Mouse (Mus musculus) mature B cell (primary cell): ENCODE data around the gene Sox9.

ENCODE experiments used
- in situ Hi-C: fragments of 300-500 bp; cut with MboI; formaldehyde crosslinking; loops from 2 replicates; pipeline ENCODE4 v1.14.3; 2019

The Sox9 gene

DNA sequence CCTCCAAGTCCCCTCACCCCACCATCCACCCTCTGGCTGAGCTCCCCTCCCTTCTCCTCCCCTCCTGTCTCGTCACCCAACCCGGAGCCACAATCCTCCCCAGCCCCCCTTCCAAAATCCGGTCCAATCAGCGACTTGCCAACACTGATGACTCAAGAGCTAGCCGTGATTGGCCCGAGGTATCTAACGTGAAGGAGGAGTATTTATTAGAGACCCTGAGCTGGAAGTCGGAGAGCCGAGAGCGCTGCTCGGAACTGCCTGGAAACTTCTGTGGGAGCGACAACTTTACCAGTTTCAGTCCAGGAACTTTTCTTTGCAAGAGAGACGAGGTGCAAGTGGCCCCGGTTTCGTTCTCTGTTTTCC lies at the start of gene Sox9:
Gene Sox9 (plus strand): TSS at position 231 of the 363 bp plus-strand sequence.
- in situ Hi-C loops: no loop called here

DNA sequence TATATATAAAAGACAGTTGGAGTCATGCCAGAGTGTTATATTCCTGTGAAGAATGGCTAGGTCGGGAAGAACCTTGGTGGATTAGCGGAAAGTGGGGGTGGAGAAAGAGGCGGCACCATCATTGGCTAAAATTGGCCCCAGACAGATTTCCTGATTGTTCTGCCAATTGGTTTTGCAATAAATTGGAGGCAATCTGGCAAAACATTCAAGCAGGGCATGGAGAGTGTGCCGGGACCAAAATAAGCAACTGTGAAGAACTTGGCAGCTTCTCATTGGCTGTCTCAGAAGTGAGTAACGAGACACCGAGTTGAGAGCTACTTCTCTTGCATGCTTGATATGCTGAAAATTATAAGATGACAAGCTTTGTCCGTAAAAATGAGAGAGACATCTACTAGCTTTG lies 49.6 kb upstream of the Sox9 start:
- in situ Hi-C loops: no loop called here

DNA sequence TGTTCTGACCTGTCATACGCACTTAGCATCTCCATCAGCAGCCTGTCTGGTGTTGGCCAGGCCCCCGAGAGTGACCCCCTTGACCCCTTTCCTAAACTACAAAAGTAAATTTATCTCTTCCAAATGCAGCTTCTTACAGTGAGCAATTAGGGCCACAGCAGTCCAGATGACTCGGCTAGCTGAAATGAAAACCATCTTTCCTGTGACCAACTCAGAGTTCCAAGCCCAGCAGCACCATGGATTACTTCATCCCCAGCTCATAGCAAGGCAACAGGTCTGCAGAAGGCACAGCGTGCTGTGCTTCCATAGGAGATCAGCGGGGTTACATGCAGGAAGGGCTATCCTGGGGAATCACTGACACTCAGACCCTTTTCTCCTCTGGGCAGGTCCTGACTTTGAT lies 45.0 kb upstream of the Sox9 start:
- in situ Hi-C loops: no loop called here

DNA sequence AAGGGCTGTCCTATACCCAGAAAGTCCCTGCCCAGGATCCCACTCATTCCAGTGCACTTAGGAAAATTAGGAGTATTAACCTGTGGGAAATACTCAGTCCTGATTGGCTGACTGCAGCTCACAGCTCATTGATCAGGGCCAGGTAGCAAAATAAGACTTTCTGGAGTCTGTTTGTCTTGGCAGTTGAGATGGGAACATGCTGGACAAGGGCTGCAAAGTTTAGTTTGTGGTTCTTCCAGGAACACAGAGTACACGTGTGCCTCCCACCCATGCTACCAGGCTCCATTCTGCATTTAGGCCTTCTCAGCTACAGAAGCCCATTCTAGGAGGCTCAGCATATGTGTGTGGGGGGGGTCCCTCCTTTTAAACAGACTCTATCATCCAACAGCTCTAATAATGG lies 42.3 kb upstream of the Sox9 start:
- in situ Hi-C loops: no loop called here

DNA sequence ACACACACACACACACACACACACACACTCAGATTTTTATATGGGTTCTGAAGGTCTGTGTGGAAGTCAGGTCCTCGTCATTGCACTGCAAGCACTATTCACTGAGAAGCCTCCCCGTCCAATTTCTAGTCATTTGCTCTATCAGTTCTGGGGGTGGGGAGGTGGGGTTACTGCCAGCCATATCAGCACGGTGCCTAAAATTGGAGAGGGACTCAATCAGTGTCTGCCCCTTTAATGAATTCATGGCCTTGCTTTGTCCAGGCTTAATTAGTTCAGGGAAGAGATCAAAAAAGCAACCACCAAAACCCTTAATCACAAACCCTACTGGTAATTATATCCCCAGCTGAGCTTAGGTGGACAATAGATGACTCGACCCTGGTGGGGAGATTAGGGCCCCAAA lies 25.5 kb upstream of the Sox9 start:
- in situ Hi-C loops: no loop called here

DNA sequence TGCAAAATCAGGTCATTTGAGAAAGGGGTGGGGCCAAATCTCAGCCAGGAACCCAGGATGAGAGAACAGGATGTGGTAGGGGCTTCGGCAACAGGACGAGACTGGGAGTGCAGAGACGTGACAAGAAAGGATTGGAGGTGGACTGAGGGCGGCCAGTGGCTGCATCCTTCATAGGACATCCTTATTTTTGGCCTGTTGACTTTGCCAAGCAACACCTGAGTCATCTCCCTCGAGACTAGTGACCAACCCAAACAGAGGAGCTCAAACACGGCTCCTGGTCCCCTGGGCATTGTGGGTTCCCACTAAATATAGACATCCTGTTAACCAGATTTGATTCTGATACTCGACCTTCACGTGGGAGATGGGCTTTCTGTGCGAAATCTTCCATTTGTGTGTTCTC lies 24.0 kb upstream of the Sox9 start:
- in situ Hi-C loops: no loop called here

DNA sequence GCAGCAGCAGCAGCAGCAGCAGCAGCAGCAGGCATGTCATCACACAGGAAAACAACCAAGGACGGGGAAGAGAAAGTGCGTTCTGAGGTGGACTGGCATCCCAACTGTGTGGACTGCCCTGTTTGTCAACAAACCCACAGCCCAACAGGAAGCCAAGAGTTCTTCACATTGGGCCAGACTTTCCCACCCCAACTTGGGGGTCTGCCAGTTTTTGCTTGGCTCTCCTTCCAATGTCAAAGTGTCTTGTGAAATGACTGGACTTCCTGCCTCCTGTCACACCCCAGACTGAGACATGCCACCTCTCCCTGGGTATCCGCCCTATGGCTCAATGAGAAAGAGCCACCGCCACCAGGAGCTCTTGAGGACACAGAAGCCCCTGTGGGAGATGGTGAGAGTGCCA lies 15.1 kb upstream of the Sox9 start:
- in situ Hi-C loops: no loop called here

DNA sequence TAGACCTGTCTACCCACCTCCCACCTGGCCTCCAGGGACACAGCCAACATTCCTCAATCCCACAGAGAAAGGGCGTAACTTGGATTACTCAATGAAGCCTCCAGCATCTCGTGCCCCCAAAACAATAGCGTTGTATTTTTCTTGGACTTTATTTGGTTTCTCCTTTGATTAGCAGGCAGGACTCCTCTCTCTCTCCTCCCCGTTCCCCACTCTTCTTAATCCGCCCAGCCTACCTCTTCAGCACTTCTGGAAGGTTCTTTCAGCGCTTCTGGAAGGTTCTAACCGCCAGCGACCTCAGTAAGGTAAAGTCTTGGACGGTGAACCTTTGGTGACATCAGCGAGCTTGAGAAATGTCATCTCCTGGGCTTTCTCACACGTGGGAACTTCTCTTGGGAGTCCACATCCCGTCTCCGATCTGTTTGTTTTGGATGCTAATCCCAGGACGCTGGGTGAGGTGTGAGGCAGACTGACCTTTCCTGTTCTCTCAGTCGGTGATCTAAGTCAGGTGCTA lies 14.4 kb upstream of the Sox9 start:
- in situ Hi-C loops: no loop called here

DNA sequence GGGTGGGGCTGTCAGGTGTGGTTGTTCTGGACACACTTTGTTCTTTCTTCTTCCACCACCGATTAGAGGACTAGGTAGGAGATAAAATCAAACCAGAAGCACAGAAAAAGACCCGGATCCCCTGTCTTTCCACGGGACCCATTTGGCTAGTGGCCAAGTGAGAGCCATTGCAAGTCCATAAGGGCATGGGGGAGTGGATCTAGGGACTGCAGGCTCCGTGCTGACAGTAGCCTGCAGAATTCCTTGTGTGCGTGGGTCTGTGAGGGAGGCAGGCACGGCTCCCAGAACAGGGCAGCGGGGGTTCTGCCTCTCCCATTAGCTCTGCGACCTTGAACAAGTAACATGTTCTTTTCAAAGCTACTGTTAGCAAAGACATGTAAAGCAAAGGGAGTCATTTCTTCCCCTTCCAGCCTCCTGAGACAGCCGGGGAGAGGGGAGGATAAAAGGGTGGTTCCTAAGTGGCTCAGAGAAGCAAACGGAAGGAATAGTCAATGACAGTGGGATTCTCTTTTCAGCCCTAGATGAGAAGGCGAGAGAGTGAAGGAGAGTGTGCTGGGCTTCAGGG lies 9.2 kb upstream of the Sox9 start:
- in situ Hi-C loops: no loop called here

DNA sequence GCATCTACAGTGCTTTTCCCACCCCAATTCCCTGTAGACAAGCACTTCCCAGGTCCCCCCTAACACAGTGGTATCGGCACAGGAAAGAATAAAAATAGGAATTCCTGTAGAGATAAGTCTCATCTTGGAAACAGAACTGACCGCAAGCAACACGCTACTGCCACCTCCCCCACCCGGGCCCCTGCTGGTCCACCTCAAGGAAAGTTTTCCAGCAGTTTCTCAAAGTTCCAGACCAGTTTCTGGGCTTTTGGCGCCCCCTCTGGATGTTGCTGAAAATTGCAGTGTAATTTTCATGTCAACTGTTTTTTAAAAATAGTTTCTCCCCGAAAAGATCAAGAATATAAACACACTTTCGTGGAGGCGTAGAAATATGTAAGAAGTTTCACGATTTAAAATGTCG lies 2.3 kb upstream of the Sox9 start:
- in situ Hi-C loops: no loop called here

DNA sequence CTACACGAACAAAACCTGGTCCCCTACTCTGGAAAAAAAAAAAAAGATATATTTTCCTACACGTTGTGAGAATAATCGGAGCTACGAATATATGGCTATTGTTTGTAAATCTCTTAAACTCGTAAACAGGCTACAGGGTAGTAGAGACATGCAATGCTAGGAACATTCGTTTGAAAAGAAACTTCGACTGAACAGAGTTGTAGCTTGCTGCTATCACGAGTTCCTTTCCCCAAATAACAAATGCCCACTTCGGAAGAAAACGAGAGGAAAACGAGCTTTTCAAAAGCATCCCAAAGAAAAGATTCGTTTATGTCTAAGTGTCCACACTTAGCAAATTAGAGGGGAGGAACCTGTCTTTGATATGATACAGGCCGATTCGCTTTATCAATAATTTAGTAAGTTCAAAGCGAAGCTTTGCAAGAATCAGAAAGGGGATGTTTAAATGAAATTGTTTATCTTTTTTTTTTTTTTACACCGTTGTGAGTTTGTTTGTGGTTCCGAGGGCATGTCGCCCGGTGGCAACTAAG lies 1.6 kb upstream of the Sox9 start:
- in situ Hi-C loops: no loop called here

DNA sequence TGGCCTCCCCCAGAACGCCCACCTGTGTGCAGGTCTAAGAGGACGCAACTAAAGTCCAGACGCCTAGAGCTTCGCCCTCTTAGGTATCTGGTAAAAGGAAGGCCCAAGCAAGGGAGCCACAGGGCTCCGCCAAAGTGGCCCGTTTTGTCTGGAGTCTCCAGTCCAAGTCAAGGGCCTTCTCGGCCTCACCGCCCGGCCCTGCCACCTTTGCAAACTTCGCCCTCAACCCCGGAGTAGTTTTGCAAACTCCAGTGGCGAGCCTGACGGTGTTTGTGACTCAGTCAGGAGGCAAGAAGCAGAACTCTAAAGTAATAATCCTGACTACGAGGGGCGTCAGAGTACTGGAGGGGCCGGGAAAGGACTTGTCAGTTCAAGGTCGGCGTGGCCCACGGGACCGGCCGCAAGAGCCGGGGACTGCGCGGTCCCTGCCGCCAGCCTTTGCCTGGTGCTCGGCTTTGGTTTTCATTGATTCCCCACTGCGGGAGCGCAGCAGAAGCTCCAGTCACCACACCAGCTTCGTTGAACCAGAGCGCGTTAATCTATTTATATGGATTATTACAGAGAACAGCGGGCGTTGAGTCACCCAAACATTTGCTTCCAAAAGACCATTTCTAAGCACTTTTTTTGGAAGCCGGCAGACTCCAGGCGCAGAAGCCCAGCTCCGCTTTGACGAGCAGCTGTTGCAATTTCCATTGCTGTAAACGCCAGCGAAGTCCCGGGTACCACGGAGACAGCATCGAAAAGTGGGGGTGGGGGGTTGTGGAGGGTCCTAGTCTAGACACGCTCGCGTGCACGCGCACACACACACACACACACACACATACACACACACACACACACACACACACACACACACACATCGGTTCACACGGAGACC lies 751 bp upstream of the Sox9 start:
- in situ Hi-C loops: no loop called here

DNA sequence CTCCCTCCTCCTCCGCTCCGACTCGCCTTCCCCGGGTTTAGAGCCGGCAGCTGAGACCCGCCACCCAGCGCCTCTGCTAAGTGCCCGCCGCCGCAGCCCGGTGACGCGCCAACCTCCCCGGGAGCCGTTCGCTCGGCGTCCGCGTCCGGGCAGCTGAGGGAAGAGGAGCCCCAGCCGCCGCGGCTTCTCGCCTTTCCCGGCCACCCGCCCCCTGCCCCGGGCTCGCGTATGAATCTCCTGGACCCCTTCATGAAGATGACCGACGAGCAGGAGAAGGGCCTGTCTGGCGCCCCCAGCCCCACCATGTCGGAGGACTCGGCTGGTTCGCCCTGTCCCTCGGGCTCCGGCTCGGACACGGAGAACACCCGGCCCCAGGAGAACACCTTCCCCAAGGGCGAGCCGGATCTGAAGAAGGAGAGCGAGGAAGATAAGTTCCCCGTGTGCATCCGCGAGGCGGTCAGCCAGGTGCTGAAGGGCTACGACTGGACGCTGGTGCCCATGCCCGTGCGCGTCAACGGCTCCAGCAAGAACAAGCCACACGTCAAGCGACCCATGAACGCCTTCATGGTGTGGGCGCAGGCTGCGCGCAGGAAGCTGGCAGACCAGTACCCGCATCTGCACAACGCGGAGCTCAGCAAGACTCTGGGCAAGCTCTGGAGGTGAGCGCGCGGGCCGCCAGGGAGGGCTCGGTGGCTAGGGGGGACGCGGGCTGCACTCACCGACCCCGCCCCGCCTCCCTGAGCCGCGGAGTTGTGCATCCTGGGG lies 515 bp downstream of the Sox9 start:
- in situ Hi-C loops: no loop called here

DNA sequence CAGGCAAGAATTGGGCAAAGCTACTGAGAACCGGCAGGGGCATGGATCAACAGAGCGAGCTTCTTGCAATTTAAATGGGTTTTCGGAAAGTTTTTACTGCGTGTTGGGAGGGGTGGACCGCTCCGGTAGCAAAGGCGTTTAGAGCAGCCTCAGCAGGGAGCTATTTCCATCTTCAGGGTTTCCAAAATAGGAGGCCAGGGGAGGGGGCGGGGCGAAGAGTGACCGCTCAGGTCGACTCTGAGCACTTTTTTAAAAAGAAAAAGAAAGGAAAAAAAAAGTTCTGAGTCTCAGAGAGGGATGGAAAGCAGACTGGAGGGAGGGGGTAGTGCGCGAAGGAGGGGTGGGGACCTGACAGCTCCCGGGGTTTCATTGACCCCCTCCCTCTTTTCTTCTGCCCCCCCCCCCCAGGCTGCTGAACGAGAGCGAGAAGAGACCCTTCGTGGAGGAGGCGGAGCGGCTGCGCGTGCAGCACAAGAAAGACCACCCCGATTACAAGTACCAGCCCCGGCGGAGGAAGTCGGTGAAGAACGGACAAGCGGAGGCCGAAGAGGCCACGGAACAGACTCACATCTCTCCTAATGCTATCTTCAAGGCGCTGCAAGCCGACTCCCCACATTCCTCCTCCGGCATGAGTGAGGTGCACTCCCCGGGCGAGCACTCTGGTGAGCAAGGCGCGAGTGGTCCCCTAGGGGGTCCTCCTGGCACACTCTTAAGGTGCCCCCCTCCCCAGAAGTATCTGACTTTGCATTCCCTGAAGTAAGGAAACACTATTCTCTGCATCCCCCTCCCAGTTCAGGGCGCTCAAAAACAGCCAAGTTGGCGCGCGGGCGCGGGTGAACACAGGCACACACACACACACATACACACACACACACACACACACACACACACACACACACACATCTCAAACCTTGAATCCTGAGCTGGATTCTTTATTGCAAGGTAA lies 1.6 kb downstream of the Sox9 start:
- in situ Hi-C loops: no loop called here

DNA sequence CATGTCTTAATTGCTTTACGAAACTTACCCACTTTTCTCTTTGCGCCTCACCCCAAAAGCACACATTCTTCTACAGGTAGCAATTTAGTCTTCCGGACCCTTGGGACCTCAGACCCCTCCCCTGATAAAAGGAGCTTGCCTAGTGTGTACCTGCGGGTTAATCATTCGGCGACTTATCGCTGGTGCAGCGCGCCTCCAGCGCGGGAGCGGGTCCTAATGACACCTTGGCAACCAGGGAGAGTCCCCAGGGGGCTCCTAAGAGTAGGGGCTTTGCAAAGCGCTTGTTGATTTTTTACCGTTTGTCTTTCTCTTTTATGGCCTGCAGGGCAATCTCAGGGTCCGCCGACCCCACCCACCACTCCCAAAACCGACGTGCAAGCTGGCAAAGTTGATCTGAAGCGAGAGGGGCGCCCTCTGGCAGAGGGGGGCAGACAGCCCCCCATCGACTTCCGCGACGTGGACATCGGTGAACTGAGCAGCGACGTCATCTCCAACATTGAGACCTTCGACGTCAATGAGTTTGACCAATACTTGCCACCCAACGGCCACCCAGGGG lies 2.4 kb downstream of the Sox9 start:
- in situ Hi-C loops: no loop called here

DNA sequence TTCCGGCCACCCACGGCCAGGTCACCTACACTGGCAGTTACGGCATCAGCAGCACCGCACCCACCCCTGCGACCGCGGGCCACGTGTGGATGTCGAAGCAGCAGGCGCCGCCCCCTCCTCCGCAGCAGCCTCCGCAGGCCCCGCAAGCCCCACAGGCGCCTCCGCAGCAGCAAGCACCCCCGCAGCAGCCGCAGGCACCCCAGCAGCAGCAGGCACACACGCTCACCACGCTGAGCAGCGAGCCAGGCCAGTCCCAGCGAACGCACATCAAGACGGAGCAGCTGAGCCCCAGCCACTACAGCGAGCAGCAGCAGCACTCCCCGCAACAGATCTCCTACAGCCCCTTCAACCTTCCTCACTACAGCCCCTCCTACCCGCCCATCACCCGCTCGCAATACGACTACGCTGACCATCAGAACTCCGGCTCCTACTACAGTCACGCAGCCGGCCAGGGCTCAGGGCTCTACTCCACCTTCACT lies 2.9 kb downstream of the Sox9 start:
- in situ Hi-C loops: no loop called here

DNA sequence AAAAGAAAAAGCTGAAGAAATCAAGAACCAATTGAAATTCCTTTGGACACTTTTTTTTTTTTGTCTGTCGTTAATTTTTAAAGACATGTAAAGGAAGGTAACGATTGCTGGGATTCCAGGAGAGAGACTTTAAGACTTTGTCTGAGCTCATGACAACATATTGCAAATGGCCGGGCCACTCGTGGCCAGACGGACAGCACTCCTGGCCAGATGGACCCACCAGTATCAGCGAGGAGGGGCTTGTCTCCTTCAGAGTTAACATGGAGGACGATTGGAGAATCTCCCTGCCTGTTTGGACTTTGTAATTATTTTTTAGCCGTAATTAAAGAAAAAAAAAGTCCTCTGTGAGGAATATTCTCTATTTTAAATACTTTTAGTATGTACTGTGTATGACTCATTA lies 3.6 kb downstream of the Sox9 start:
- in situ Hi-C loops: no loop called here

DNA sequence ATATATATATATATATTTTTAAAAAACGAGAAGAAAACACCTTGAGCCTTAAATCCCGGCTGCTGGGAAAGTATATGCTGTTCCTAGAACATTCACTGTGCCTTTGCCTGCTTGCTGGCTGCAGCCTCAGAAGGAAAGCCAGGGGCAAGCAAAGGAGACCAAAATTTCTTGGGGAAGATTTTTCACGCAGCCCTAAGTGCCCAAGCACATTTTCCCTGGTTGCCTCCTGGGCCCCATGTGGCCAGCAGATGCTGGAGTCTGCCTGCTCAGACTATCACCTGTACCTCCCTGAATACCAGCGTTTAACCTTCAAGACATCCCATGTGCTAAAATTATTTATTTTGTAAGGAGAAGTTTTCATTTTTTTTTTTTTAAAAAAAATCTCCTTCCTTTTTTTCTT lies 4.4 kb downstream of the Sox9 start:
- in situ Hi-C loops: no loop called here

DNA sequence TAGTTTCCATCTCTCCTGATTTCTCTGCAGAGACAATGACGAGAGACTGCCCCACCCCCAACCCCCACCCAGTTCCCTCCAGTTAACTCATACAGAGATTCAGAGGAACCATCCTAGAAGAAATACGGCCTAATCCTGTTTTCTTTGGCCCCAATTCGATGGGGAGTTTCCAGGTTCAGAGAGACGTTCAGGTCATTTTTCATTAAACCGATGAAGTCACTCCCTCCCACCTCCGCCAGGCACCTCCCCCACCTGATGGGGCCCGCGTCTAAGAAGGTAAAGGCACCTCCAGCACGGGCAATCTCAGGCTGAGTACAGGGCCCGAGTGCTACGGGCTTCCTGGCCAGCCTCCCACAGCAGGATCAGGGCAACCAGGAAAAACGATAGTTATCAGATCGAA lies 6.3 kb downstream of the Sox9 start:
- in situ Hi-C loops: no loop called here

DNA sequence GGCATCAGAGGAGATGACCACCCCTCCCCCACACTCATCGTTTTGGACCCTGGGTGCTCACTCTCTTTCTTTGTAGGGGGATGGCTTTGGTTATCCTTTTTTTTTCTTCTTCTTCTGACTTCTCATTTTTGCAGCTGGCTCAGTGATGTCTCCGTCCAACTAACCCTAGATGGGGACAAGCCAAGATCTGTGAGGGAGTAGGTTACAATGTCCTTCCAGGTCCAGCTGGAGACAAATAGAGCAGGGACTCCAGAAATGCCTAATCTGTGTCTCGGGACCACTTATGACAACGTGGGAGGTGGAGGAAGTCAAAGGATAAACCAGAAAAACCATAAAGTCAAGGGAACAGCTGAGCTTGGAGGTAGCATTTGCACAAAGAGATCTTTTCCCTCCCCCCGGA lies 14.4 kb downstream of the Sox9 start:
- in situ Hi-C loops: no loop called here

DNA sequence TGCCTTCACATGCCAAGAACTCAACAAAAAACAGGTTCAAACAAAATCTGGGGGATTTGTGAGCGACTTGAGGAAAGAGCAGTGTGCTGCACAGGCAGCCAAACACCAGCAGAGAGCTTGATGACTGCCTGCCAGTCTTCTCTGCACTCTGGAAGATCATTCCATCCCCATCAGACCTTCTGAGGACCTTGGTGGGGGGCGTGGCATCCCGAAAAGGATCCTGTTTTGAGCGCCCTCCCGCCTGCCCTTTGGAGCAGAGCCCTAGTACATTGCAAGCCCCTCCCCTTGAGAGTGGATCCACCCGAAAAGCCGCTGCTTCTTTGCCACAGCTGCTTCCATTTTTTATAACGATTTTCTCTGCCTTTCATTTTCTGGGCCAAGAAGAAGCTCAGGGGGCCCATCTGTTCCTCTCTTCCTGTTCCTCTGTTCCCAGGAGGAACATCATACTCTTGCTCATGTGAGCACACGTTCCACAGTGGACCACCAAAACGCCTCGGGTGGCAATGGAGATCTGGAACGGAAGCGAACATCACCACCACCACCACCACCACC lies 16.9 kb downstream of the Sox9 start:
- in situ Hi-C loops: no loop called here
